Mouse (Mus musculus) lung, adult 2 months (tissue): ENCODE data around the gene Dazap1.

ENCODE experiments used
- CTCF ChIP-seq: fragments of 200-500 bp; IDR thresholded peaks from 2 replicates; pipeline ENCODE4 v1.5.1; 2011; ENCODE audit warnings: mild to moderate bottlenecking, low read length, control low read depth; ENCODE audit not compliant: insufficient read depth
- POLR2A ChIP-seq: fragments of 200-500 bp; IDR thresholded peaks from 2 replicates; pipeline ENCODE4 v1.6.1; 2011; ENCODE audit warnings: low read depth, mild to moderate bottlenecking, control low read depth, low read length, borderline replicate concordance; ENCODE audit errors: extremely low read depth

GRCm38 (mm10) chr10:80276238-80276637 is 15.0 kb downstream of the Dazap1 start:
- TF ChIP-seq POLR2A (no peak), CTCF (no peak)
